Mouse (Mus musculus) cerebellum, postnatal 4 days (tissue): ENCODE measurements around the gene Hoxd9.

Experiments used
- DNase-seq, 2 experiments: peaks; one replicate each; pipeline ENCODE4 v3.0.0; 2022; ENCODE audit warnings: low spot score in 2 of 2, mixed read lengths in 1 of 2

The Hoxd9 gene

GRCm38 (mm10) chr2:74697567-74698121, at the start of gene Hoxd9:
Gene Hoxd9, plus strand, starts transcription at chr2:74697727.
- DNase-seq, result peak in 1 of 2 experiments; percentile 18

GRCm38 (mm10) chr2:74652996-74653340, 44.6 kb upstream of the Hoxd9 start:
- no peak for DNase-seq

- DNase-seq, result no peak
Observed at GRCm38 (mm10) chr2:74653781-74654535, 43.6 kb upstream of the Hoxd9 start.

GRCm38 (mm10) chr2:74654743-74655419, 42.6 kb upstream of the Hoxd9 start:
- DNase-seq, result no peak

- peak in 1 of 2 experiments; percentile 40 for DNase-seq
Observed at GRCm38 (mm10) chr2:74655420-74655781, 42.1 kb upstream of the Hoxd9 start.

- no peak for DNase-seq
Observed at GRCm38 (mm10) chr2:74655821-74656631, 41.5 kb upstream of the Hoxd9 start.

GRCm38 (mm10) chr2:74656632-74657021, 40.9 kb upstream of the Hoxd9 start:
- DNase-seq, result no peak

GRCm38 (mm10) chr2:74657251-74658023, 40.1 kb upstream of the Hoxd9 start:
- DNase-seq, result no peak

GRCm38 (mm10) chr2:74658024-74658666, 39.4 kb upstream of the Hoxd9 start:
- no peak for DNase-seq

- DNase-seq, result no peak
Observed at GRCm38 (mm10) chr2:74658667-74659371, 38.7 kb upstream of the Hoxd9 start.

- no peak for DNase-seq
Observed at GRCm38 (mm10) chr2:74659507-74660005, 38.0 kb upstream of the Hoxd9 start, which contains the start of gene Evx2. Gene Evx2, minus strand, starts transcription at chr2:74659557.

- no peak for DNase-seq
Observed at GRCm38 (mm10) chr2:74660421-74661375, 36.8 kb upstream of the Hoxd9 start.

GRCm38 (mm10) chr2:74661685-74662084, 35.8 kb upstream of the Hoxd9 start:
- peak in 1 of 2 experiments; percentile 71 for DNase-seq

GRCm38 (mm10) chr2:74663291-74663925, 34.1 kb upstream of the Hoxd9 start:
- DNase-seq, result peak in 1 of 2 experiments; percentile 75

GRCm38 (mm10) chr2:74666411-74666810, 31.1 kb upstream of the Hoxd9 start:
- DNase-seq, result no peak

- no peak for DNase-seq
Observed at GRCm38 (mm10) chr2:74667191-74667841, 30.2 kb upstream of the Hoxd9 start.

GRCm38 (mm10) chr2:74667842-74668357, 29.6 kb upstream of the Hoxd9 start, which contains the start of gene Hoxd13:
Gene Hoxd13, plus strand, starts transcription at chr2:74668310.
- DNase-seq, result no peak
